Mouse (Mus musculus): ENCODE results near the gene Gpr65. TPM values are rescaled to one million over a fixed set of nuclear protein-coding genes. Genes with fewer than 3 reads are reported as not detected.

Gpr65 gene
- polyA plus RNA-seq (2014; fragmentation: Illumina TruSeq; extraction: RNeasy Lipid Tissue Mini Kit (QIAGEN cat#74804)): 10.6 TPM

GRCm38 (mm10) chr12:98268441-98269369 is at the start of gene Gpr65:
Gpr65 (plus strand) TSS chr12:98268635.

GRCm38 (mm10) chr12:98258845-98259517 is 9.5 kb upstream of the Gpr65 start, which contains the start of gene Galc:
Galc (minus strand) TSS chr12:98259459.

Other genes starting within 250 kb of the Gpr65 start
- gene Galc, start 9.2 kb upstream of the Gpr65 start, polyA plus RNA-seq (2014; fragmentation: Illumina TruSeq; extraction: RNeasy Lipid Tissue Mini Kit (QIAGEN cat#74804)): 47.8 TPM

Data from ovary, adult 10 weeks (tissue).